Mouse (Mus musculus) ZHBTc4 (cell line): ENCODE data around the gene Rilpl1.
A peak's percentile ranks its signal among the peaks of the same experiment; 100 is the strongest.
"Not testable (repeated sequence)": the region's sequence is repeated elsewhere in the genome, so short reads cannot be mapped to it uniquely, and the experiment has no call there.

Experiments used
- DNase-seq: peaks from one replicate; pipeline ENCODE4 v3.0.0-alpha.2; 2011; ENCODE audit warnings: low read depth, low spot score

The Rilpl1 gene

GRCm38 (mm10) chr5:124529697-124530096, 1.5 kb downstream of the Rilpl1 start:
- no peak for DNase-seq

- peak; percentile 49 for DNase-seq
These were observed 2.0 kb downstream of the Rilpl1 start for GRCm38 (mm10) chr5:124529191-124529651.

GRCm38 (mm10) chr5:124528791-124529190, 2.4 kb downstream of the Rilpl1 start:
- DNase-seq = no peak

GRCm38 (mm10) chr5:124528351-124528750, 2.8 kb downstream of the Rilpl1 start:
- no peak for DNase-seq

GRCm38 (mm10) chr5:124524943-124525342, 6.2 kb downstream of the Rilpl1 start:
- no peak for DNase-seq

- peak; percentile 51 for DNase-seq
These were observed 8.2 kb downstream of the Rilpl1 start for GRCm38 (mm10) chr5:124523032-124523431.

GRCm38 (mm10) chr5:124521588-124521987, 9.6 kb downstream of the Rilpl1 start:
- DNase-seq = no peak

GRCm38 (mm10) chr5:124518648-124519047, 12.5 kb downstream of the Rilpl1 start:
- no peak for DNase-seq

GRCm38 (mm10) chr5:124515789-124516188, 15.4 kb downstream of the Rilpl1 start:
- no peak for DNase-seq

GRCm38 (mm10) chr5:124510536-124511050, 20.6 kb downstream of the Rilpl1 start:
- peak; percentile 74 for DNase-seq

GRCm38 (mm10) chr5:124509742-124510237, 21.4 kb downstream of the Rilpl1 start:
- DNase-seq = peak; percentile 65

- no peak for DNase-seq
These were observed 22.0 kb downstream of the Rilpl1 start for GRCm38 (mm10) chr5:124509200-124509599.

- DNase-seq = no peak
These were observed 24.3 kb downstream of the Rilpl1 start for GRCm38 (mm10) chr5:124506731-124507359.

GRCm38 (mm10) chr5:124505235-124505634, 26.0 kb downstream of the Rilpl1 start:
- DNase-seq = no peak

GRCm38 (mm10) chr5:124503742-124504141, 27.4 kb downstream of the Rilpl1 start:
- DNase-seq = peak; percentile 41

GRCm38 (mm10) chr5:124501541-124501940, 29.6 kb downstream of the Rilpl1 start:
- no peak for DNase-seq

GRCm38 (mm10) chr5:124500573-124500972, 30.6 kb downstream of the Rilpl1 start:
- peak; percentile 74 for DNase-seq

GRCm38 (mm10) chr5:124500037-124500436, 31.2 kb downstream of the Rilpl1 start:
- DNase-seq = not testable (repeated sequence)

GRCm38 (mm10) chr5:124499001-124499400, 32.2 kb downstream of the Rilpl1 start:
- no peak for DNase-seq

- DNase-seq = no peak
These were observed 32.8 kb downstream of the Rilpl1 start for GRCm38 (mm10) chr5:124498221-124498876.

GRCm38 (mm10) chr5:124496614-124497514, 34.3 kb downstream of the Rilpl1 start:
- DNase-seq = peak; percentile 25

- no peak for DNase-seq
These were observed 35.6 kb downstream of the Rilpl1 start for GRCm38 (mm10) chr5:124495547-124495946.
